Mouse (Mus musculus): Measurements from ENCODE around the gene Vstm4.

The Vstm4 gene

DNA sequence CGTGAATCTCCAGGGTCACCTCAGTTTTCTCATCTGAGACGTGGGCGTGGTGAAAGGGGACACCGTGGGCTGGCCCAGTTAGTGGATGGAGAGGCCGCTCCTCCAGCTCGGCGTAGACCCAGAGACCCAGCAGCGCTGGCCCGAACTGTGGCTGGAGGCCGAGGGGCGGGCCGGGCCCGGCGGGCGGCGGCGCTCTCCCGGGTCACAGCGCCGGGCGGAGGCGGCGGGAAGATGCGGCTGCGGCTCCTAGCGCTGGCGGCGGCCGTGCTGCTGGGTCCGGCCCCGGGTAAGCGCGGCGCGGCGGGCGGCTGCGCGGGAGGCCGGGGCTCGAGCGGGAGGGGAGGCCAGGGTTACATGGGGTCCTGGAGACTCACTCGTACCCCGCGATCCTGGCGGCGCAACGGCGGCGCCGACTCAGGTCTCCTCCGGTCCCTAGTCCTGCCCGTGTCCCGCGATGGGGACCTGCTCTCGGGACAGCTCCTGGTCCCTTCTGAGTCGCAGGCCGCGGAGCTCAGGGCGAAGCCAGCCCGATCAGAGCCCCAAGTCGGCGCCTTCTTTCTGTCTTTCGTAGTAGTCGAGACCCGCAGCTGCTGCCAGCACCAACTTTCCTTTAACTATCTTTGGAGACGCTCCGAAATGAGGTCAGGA, at the start of gene Vstm4:
Gene Vstm4 (plus strand): TSS at position 76 of the 648 bp plus-strand sequence.
- DNase-seq (ENCODE audit: low read depth, low spot score): peak; percentile 42

DNA sequence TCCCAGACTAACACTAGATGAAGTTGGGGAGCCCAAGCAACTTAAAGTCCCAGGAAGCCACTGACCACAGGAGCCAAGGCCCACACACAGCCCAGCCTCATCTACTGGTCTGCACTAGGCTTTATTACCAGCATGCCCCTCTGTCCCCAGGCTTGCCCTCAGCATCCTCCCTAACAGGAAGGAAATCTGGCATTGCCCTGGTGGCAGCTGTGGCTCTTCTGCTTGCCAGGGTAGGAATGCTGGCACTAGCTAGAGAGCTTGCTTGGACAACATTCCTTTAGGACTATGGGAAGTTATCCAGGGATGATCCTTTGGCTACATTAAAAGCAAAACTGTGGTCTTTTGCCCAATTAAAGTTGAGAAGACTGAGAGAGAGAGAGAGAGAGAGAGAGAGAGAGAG, 46.4 kb upstream of the Vstm4 start:
- DNase-seq (ENCODE audit: low read depth, low spot score): no peak

GRCm38 (mm10) chr14:32812429-32812828, 44.1 kb upstream of the Vstm4 start:
- DNase-seq (ENCODE audit: low read depth, low spot score): no peak

- no peak for DNase-seq (ENCODE audit: low read depth, low spot score)
Measured at GRCm38 (mm10) chr14:32814961-32815360, 41.6 kb upstream of the Vstm4 start.

DNA sequence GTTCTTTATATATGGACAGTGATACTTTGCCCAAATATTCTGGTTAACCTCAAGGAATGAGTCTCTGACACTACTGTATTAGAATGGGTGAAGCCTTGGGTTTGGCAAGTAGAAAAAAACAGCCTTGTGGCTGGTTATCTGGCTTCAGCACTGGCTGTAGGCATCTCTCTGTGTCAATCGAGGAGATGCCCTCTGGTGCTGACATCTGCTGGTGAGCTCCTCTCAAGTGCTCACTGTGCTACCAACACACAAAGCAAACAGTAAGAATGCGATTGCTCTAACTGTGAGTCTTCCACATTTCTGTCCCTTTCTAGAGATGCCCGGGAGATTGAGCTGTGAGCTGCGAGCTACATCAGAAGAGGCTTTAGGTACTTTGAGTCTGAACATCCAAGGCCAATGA, 40.0 kb upstream of the Vstm4 start:
- no peak for DNase-seq (ENCODE audit: low read depth, low spot score)

DNA sequence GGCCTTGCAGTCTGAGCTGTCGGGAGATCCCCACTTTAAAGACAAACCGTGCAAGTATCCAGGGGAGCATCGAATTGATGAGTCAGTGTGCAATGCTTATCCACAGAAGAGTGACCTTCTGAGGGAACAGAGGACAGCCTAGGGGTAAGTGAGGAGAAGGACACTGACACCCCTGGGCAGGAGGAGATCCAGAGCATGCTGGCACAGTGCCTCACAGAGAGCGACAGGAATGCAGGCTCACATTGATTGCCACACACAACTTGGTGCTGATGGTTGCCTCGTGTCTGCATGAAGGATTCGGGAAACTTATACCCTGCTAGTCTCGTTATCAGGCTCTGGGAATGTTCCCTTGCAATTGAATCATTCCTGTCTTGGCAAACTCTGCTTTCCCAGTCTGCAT, 39.3 kb upstream of the Vstm4 start:
- peak; percentile 24 for DNase-seq (ENCODE audit: low read depth, low spot score)

- DNase-seq (ENCODE audit: low read depth, low spot score): no peak
Measured at GRCm38 (mm10) chr14:32819297-32819696, 37.3 kb upstream of the Vstm4 start.

DNA sequence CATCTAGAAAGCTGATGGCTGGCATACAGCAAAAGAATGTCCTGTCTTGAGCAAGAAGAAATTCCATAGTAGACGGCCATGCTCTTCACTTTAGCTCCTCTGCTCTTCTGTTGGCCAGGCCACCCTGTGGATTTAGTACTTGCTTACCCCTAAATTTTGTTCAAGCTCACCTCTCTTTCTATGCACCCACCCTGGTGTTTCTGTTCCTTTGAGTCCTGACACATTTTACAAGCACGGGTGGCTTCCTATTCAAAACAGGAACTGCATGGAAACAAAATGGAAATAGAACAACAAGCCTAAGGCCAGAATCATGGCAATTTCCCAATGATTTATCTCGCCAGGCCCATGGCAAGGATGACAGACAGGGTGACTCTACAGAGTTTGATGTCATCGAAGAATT, 33.7 kb upstream of the Vstm4 start:
- no peak for DNase-seq (ENCODE audit: low read depth, low spot score)

- DNase-seq (ENCODE audit: low read depth, low spot score): no peak
Measured at GRCm38 (mm10) chr14:32823861-32824260, 32.7 kb upstream of the Vstm4 start.

- no peak for DNase-seq (ENCODE audit: low read depth, low spot score)
Measured at GRCm38 (mm10) chr14:32824267-32825150, 32.0 kb upstream of the Vstm4 start.

GRCm38 (mm10) chr14:32825426-32826032, 31.0 kb upstream of the Vstm4 start:
- DNase-seq (ENCODE audit: low read depth, low spot score): peak; percentile 30

DNA sequence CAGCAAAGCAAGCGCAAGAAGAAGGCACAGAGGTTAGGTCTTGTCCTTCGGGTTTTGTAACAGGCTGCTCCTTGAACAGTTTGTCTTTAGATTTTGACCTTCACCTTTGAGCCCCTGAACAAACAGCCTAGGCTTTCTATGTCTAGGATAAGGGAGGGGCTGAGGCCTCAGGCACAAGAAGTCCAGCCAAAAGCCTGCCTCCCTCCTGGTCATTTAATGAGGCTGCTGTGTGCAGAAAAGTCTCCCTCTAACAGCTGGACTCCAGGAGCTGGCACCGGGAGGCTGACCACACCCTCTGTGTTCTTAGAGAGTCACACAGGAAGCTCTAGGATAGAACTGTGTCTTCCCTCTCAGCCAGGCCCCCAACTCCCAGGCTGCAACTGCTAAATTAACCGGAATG, 29.4 kb upstream of the Vstm4 start:
- DNase-seq (ENCODE audit: low read depth, low spot score): peak; percentile 58

- DNase-seq (ENCODE audit: low read depth, low spot score): peak; percentile 72
Measured at GRCm38 (mm10) chr14:32827994-32828650, 28.4 kb upstream of the Vstm4 start.

- no peak for DNase-seq (ENCODE audit: low read depth, low spot score)
Measured at GRCm38 (mm10) chr14:32833847-32834246, 22.7 kb upstream of the Vstm4 start, which contains the start of gene Fam170b. Gene Fam170b, plus strand, starts transcription at chr14:32833962.

- DNase-seq (ENCODE audit: low read depth, low spot score): no peak
Measured at GRCm38 (mm10) chr14:32835181-32835580, 21.4 kb upstream of the Vstm4 start.

GRCm38 (mm10) chr14:32835596-32835995, 21.0 kb upstream of the Vstm4 start:
- no peak for DNase-seq (ENCODE audit: low read depth, low spot score)

DNA sequence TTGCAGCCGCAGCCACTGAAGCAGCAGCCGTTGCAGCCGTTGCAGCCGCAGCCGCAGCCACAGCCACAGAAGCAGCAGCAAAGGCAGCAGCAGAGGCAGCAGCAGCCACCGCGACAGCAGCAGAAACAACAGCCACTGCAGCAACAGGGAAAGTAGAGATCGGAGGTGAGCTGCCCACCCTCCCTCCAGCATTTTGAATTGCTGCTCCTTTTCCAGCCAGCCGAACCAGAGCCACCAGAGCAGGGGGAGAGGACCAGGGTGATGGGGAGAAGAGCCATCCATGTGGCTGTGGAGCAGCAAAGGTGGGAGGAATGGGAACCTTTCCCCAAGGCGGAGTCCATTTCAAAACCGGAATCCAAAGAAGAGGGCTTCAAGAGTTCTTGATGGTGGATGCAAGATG, 20.4 kb upstream of the Vstm4 start:
- DNase-seq (ENCODE audit: low read depth, low spot score): no peak

GRCm38 (mm10) chr14:32842052-32842451, 14.5 kb upstream of the Vstm4 start:
- DNase-seq (ENCODE audit: low read depth, low spot score): no peak

GRCm38 (mm10) chr14:32854059-32854458, 2.5 kb upstream of the Vstm4 start:
- no peak for DNase-seq (ENCODE audit: low read depth, low spot score)

DNA sequence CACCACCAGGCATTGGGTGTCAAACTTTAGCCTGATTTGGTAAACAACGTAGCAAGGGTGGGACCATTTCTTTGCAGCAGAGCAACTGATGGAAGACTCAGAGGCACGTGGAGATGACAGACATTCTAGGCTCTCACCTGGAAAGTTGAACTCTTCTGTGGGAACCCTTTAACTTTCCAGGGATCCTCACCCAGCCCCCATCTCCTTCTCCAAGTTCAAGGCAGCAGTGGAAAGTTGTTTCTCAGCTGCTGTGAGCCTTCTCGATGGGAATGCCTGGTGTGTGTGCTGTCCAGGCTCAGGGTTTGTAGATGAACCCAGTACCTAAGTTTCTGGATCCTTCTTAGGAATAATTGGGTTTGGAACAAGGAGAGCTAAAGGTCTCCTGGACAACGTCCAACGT, 310 bp upstream of the Vstm4 start:
- no peak for DNase-seq (ENCODE audit: low read depth, low spot score)

GRCm38 (mm10) chr14:32858361-32858760, 1.8 kb downstream of the Vstm4 start:
- DNase-seq (ENCODE audit: low read depth, low spot score): no peak

GRCm38 (mm10) chr14:32858941-32859510, 2.5 kb downstream of the Vstm4 start:
- DNase-seq (ENCODE audit: low read depth, low spot score): no peak
